Mouse (Mus musculus): Measurements from ENCODE around the gene Rad9a. TPM values are rescaled to one million over a fixed set of nuclear protein-coding genes. Genes with fewer than 3 reads are reported as not detected.
A peak's percentile ranks its signal among the peaks of the same experiment; 100 is the strongest.

Gene Rad9a
- polyA plus RNA-seq, 1 experiment, result 22.1 TPM

- Histone ChIP-seq H3K36me3 (replicated peaks; ENCODE audit: low read length) (peaks cover 56% of the 10 kb centered on the region), H3K9me3 (no peaks in the 10 kb centered on the region; the same call in 1 of the 2 replicates), H3K4me3 (replicated peaks) (peak overlapping the region; percentile 92), H3K27me3 (replicated peaks) (no peaks in the 10 kb centered on the region), H3K4me1 (peaks cover 87% of the 10 kb centered on the region)
- TF ChIP-seq GATA1 (IDR thresholded peaks at IDR 0.05; ENCODE audit: borderline replicate concordance, low read length) (no peak), FLI1 (IDR thresholded peaks at IDR 0.05; ENCODE audit: low read length) (no peak)
These were observed 52.2 kb downstream of the Rad9a start for GRCm38 (mm10) chr19:4149283-4149682.

- peak overlapping the region; percentile 92 for H3K4me3 ChIP-seq (replicated peaks)
- H3K4me1 ChIP-seq, result peaks cover 87% of the 10 kb centered on the region
- TF ChIP-seq FLI1 (IDR thresholded peaks at IDR 0.05; ENCODE audit: low read length), result no peak
- no peaks in the 10 kb centered on the region; the same call in 1 of the 2 replicates for H3K9me3 ChIP-seq
- H3K27me3 ChIP-seq (replicated peaks), result no peaks in the 10 kb centered on the region
- peaks cover 51% of the 10 kb centered on the region for H3K36me3 ChIP-seq (replicated peaks; ENCODE audit: low read length)
These were observed 52.6 kb downstream of the Rad9a start for GRCm38 (mm10) chr19:4148819-4149218.

- Histone ChIP-seq H3K27me3 (replicated peaks) (peaks cover under 1% of the 10 kb centered on the region), H3K4me1 (peaks cover 87% of the 10 kb centered on the region), H3K36me3 (replicated peaks; ENCODE audit: low read length) (peaks cover 47% of the 10 kb centered on the region), H3K9me3 (no peaks in the 10 kb centered on the region; the same call in 1 of the 2 replicates), H3K4me3 (replicated peaks) (peak within 1 kb of the TSS; percentile 92)
- TF ChIP-seq FLI1 (IDR thresholded peaks at IDR 0.05; ENCODE audit: low read length) (no peak), GATA1 (IDR thresholded peaks at IDR 0.05; ENCODE audit: borderline replicate concordance, low read length) (no peak)
These were observed 53.0 kb downstream of the Rad9a start, which contains the start of gene Coro1b for GRCm38 (mm10) chr19:4148491-4148806. Gene Coro1b, plus strand, starts transcription at chr19:4148619.

GRCm38 (mm10) chr19:4147782-4148490 lies 53.5 kb downstream of the Rad9a start:
- Histone ChIP-seq H3K36me3 (replicated peaks; ENCODE audit: low read length) (peaks cover 42% of the 10 kb centered on the region), H3K4me1 (peaks cover 85% of the 10 kb centered on the region), H3K27me3 (replicated peaks) (peaks cover 6% of the 10 kb centered on the region), H3K4me3 (replicated peaks) (peak overlapping the region; percentile 92), H3K9me3 (no peaks in the 10 kb centered on the region; the same call in 1 of the 2 replicates)
- TF ChIP-seq FLI1 (IDR thresholded peaks at IDR 0.05; ENCODE audit: low read length), result no peak
- no peak for TF ChIP-seq GATA1 (IDR thresholded peaks at IDR 0.05; ENCODE audit: borderline replicate concordance, low read length)

GRCm38 (mm10) chr19:4147022-4147405 lies 54.4 kb downstream of the Rad9a start:
- no peak overlapping the region for H3K4me3 ChIP-seq (replicated peaks)
- peaks cover 33% of the 10 kb centered on the region for H3K36me3 ChIP-seq (replicated peaks; ENCODE audit: low read length)
- H3K9me3 ChIP-seq, result no peaks in the 10 kb centered on the region; the same call in 1 of the 2 replicates
- no peak for TF ChIP-seq FLI1 (IDR thresholded peaks at IDR 0.05; ENCODE audit: low read length)
- no peak for TF ChIP-seq GATA1 (IDR thresholded peaks at IDR 0.05; ENCODE audit: borderline replicate concordance, low read length)
- peaks cover 84% of the 10 kb centered on the region for H3K4me1 ChIP-seq
- peaks cover 13% of the 10 kb centered on the region for H3K27me3 ChIP-seq (replicated peaks)

GRCm38 (mm10) chr19:4146366-4147021 lies 55.0 kb downstream of the Rad9a start:
- Histone ChIP-seq H3K4me3 (replicated peaks) (no peak overlapping the region), H3K27me3 (replicated peaks) (peaks cover 15% of the 10 kb centered on the region), H3K36me3 (replicated peaks; ENCODE audit: low read length) (peaks cover 28% of the 10 kb centered on the region), H3K4me1 (peaks cover 79% of the 10 kb centered on the region), H3K9me3 (no peaks in the 10 kb centered on the region; the same call in 1 of the 2 replicates)
- TF ChIP-seq GATA1 (IDR thresholded peaks at IDR 0.05; ENCODE audit: borderline replicate concordance, low read length) (no peak), FLI1 (IDR thresholded peaks at IDR 0.05; ENCODE audit: low read length) (no peak)

- H3K9me3 ChIP-seq, result no peaks in the 10 kb centered on the region; the same call in 1 of the 2 replicates
- H3K4me3 ChIP-seq (replicated peaks), result no peak overlapping the region
- H3K36me3 ChIP-seq (replicated peaks; ENCODE audit: low read length), result peaks cover 22% of the 10 kb centered on the region
- H3K4me1 ChIP-seq, result peaks cover 73% of the 10 kb centered on the region
- peaks cover 20% of the 10 kb centered on the region for H3K27me3 ChIP-seq (replicated peaks)
- TF ChIP-seq FLI1 (IDR thresholded peaks at IDR 0.05; ENCODE audit: low read length), result no peak
- no peak for TF ChIP-seq GATA1 (IDR thresholded peaks at IDR 0.05; ENCODE audit: borderline replicate concordance, low read length)
These were observed 55.5 kb downstream of the Rad9a start for GRCm38 (mm10) chr19:4145936-4146335.

Other genes with a start within 250 kb of the Rad9a start
- 0.04 TPM in 1 of 2 replicates, not detected in the other for gene Aldh3b3, start 243.0 kb downstream of the Rad9a start, polyA plus RNA-seq (2012; ENCODE audit: insufficient read depth, low replicate concordance)
- gene Aldh3b2, start 229.3 kb downstream of the Rad9a start, polyA plus RNA-seq (2012; ENCODE audit: insufficient read depth, low replicate concordance), result not detected in 2 replicates
- 6.4 TPM in 1 of 2 replicates, not detected in the other for gene Acy3, start 215.1 kb downstream of the Rad9a start, polyA plus RNA-seq (2012; ENCODE audit: insufficient read depth, low replicate concordance)
- not detected in 2 replicates for gene Tbx10, start 208.9 kb downstream of the Rad9a start, polyA plus RNA-seq (2012; ENCODE audit: insufficient read depth, low replicate concordance)
- gene Nudt8, start 201.1 kb downstream of the Rad9a start, polyA plus RNA-seq (2012; ENCODE audit: insufficient read depth, low replicate concordance), result 11.7 and 19.3 TPM in 2 replicates
- gene Gm49405, start 201.0 kb downstream of the Rad9a start, polyA plus RNA-seq (2012; ENCODE audit: insufficient read depth, low replicate concordance), result 0.74 and 0.93 TPM in 2 replicates
- gene Doc2g, start 198.3 kb downstream of the Rad9a start, polyA plus RNA-seq (2012; ENCODE audit: insufficient read depth, low replicate concordance), result 2.7 and 7.3 TPM in 2 replicates
- 111 and 122 TPM in 2 replicates for gene Ndufv1, start 188.9 kb downstream of the Rad9a start, polyA plus RNA-seq (2012; ENCODE audit: insufficient read depth, low replicate concordance)
- 128 and 173 TPM in 2 replicates for gene Gstp1, start 163.7 kb downstream of the Rad9a start, polyA plus RNA-seq (2012; ENCODE audit: insufficient read depth, low replicate concordance)
- gene Gstp2, start 155.6 kb downstream of the Rad9a start, polyA plus RNA-seq (2012; ENCODE audit: insufficient read depth, low replicate concordance), result not detected in 2 replicates
- not detected in 2 replicates for gene Gstp3, start 142.1 kb downstream of the Rad9a start, polyA plus RNA-seq (2012; ENCODE audit: insufficient read depth, low replicate concordance)
- gene Cabp2, start 120.1 kb downstream of the Rad9a start, polyA plus RNA-seq (2012; ENCODE audit: insufficient read depth, low replicate concordance), result not detected in 2 replicates
- 140 and 181 TPM in 2 replicates for gene Cdk2ap2, start 104.5 kb downstream of the Rad9a start, polyA plus RNA-seq (2012; ENCODE audit: insufficient read depth, low replicate concordance)
- 122 and 153 TPM in 2 replicates for gene Pitpnm1, start 101.7 kb downstream of the Rad9a start, polyA plus RNA-seq (2012; ENCODE audit: insufficient read depth, low replicate concordance)
- 293 and 434 TPM in 2 replicates for gene Aip, start 75.8 kb downstream of the Rad9a start, polyA plus RNA-seq (2012; ENCODE audit: insufficient read depth, low replicate concordance)
- not detected in 2 replicates for gene Gpr152, start 61.9 kb downstream of the Rad9a start, polyA plus RNA-seq (2012; ENCODE audit: insufficient read depth, low replicate concordance)
- gene Cabp4, start 57.6 kb downstream of the Rad9a start, polyA plus RNA-seq (2012; ENCODE audit: insufficient read depth, low replicate concordance), result 0.51 and 1.2 TPM in 2 replicates
- 110 and 364 TPM in 2 replicates for gene Coro1b, start 53.0 kb downstream of the Rad9a start, polyA plus RNA-seq (2012; ENCODE audit: insufficient read depth, low replicate concordance)
- 777 and 793 TPM in 2 replicates for gene Ptprcap, start 48.1 kb downstream of the Rad9a start, polyA plus RNA-seq (2012; ENCODE audit: insufficient read depth, low replicate concordance)
- 108 and 492 TPM in 2 replicates for gene Rps6kb2, start 38.3 kb downstream of the Rad9a start, polyA plus RNA-seq (2012; ENCODE audit: insufficient read depth, low replicate concordance)
- gene Carns1, start 26.2 kb downstream of the Rad9a start, polyA plus RNA-seq (2012; ENCODE audit: insufficient read depth, low replicate concordance), result 1.3 and 5.6 TPM in 2 replicates
- 24.1 and 31.5 TPM in 2 replicates for gene Tbc1d10c, start 10.4 kb downstream of the Rad9a start, polyA plus RNA-seq (2012; ENCODE audit: insufficient read depth, low replicate concordance)
- gene Ppp1ca, start 9.6 kb downstream of the Rad9a start, polyA plus RNA-seq (2012; ENCODE audit: insufficient read depth, low replicate concordance), result 268 and 792 TPM in 2 replicates
- gene Clcf1, start 12.6 kb upstream of the Rad9a start, polyA plus RNA-seq (2012; ENCODE audit: insufficient read depth, low replicate concordance), result 0.09 and 2.0 TPM in 2 replicates
- 8.5 and 73.0 TPM in 2 replicates for gene AC109138.7, start 12.7 kb upstream of the Rad9a start, polyA plus RNA-seq (2012; ENCODE audit: insufficient read depth, low replicate concordance)
- gene Pold4, start 30.2 kb upstream of the Rad9a start, polyA plus RNA-seq (2012; ENCODE audit: insufficient read depth, low replicate concordance), result 67.5 and 91.7 TPM in 2 replicates
- 16.5 and 28.6 TPM in 2 replicates for gene Ssh3, start 67.5 kb upstream of the Rad9a start, polyA plus RNA-seq (2012; ENCODE audit: insufficient read depth, low replicate concordance)
- 5.6 TPM in 1 of 2 replicates, not detected in the other for gene Ankrd13d, start 81.5 kb upstream of the Rad9a start, polyA plus RNA-seq (2012; ENCODE audit: insufficient read depth, low replicate concordance)
- gene Grk2, start 104.6 kb upstream of the Rad9a start, polyA plus RNA-seq (2012; ENCODE audit: insufficient read depth, low replicate concordance), result 265 and 541 TPM in 2 replicates
- 9.4 and 14.6 TPM in 2 replicates for gene Kdm2a, start 196.6 kb upstream of the Rad9a start, polyA plus RNA-seq (2012; ENCODE audit: insufficient read depth, low replicate concordance)
- 0.16 TPM in 1 of 2 replicates, not detected in the other for gene Rhod, start 237.8 kb upstream of the Rad9a start, polyA plus RNA-seq (2012; ENCODE audit: insufficient read depth, low replicate concordance)

All from megakaryocyte, embryonic 14.5 days (primary cell).